Mouse (Mus musculus): Measurements from ENCODE around the gene Tmcc2.

DNA sequence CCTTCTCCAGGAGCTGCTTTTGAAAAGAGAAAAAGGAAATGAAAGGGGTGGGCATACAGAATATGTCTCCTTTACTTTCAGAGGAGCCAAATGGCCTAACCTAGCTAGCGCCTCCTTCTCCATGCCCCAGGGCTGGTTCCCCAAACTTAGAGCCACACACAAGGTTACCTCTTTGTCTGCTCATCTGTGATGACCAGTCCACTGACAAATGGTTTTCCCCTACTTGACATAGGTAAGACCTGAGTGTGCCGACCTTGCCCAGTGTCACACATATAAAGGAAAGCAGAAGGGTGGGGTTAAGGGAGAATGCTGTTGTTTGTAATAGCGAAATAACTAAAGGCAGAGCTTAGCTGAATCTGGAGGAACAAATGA is 16.2 kb downstream of the Tmcc2 start:
- no peak for TF ChIP-seq CTCF (conservative IDR thresholded peaks at IDR 0.05; ENCODE audit: low read length)
- TF ChIP-seq NANOG (IDR thresholded peaks at IDR 0.05; ENCODE audit: borderline replicate concordance, low read length) = no peak

All from E14TG2a.4 (cell line).